Mouse (Mus musculus) forebrain, embryonic 13.5 days (tissue): ENCODE measurements around the gene Zbtb8os. TPM values are rescaled to one million over a fixed set of nuclear protein-coding genes. Genes with fewer than 3 reads are reported as not detected.
A peak's percentile ranks its signal among the peaks of the same experiment; 100 is the strongest.

Experiments used
- ATAC-seq: fragments of 200-750 bp; cut with Nextera tagmentation; 2 replicates; pipeline ENCODE4 v1.8.0; 2017
- H3K27ac ChIP-seq: fragments of 300-500 bp; sonication (generic); 2 replicates; pipeline ENCODE4 v1.5.1; 2015; ENCODE audit warnings: inconsistent platforms, mild to moderate bottlenecking, moderate library complexity
- H3K27me3 ChIP-seq: fragments of 300-500 bp; sonication (generic); 2 replicates; pipeline ENCODE4 v1.6.1; 2015; ENCODE audit warnings: mild to moderate bottlenecking, inconsistent platforms
- H3K36me3 ChIP-seq: fragments of 300-500 bp; sonication (generic); 2 replicates; pipeline ENCODE4 v1.6.1; 2015; ENCODE audit warnings: mild to moderate bottlenecking, inconsistent platforms; ENCODE audit not compliant: poor library complexity, severe bottlenecking
- H3K4me1 ChIP-seq: fragments of 300-500 bp; sonication (generic); 2 replicates; pipeline ENCODE4 v1.6.1; 2015; ENCODE audit warnings: inconsistent platforms
- H3K4me2 ChIP-seq: fragments of 300-500 bp; sonication (generic); 2 replicates; pipeline ENCODE4 v1.6.1; 2015; ENCODE audit warnings: inconsistent platforms, mild to moderate bottlenecking, moderate library complexity
- H3K4me3 ChIP-seq: fragments of 300-500 bp; sonication (generic); 2 replicates; pipeline ENCODE4 v1.5.1; 2015; ENCODE audit warnings: mild to moderate bottlenecking, inconsistent platforms
- H3K9ac ChIP-seq: fragments of 300-500 bp; sonication (generic); 2 replicates; pipeline ENCODE4 v1.6.1; 2015; ENCODE audit warnings: mild to moderate bottlenecking, inconsistent platforms
- H3K9me3 ChIP-seq: fragments of 300-500 bp; sonication (generic); replicated peaks from 2 replicates; pipeline ENCODE4 v1.6.1; 2016; ENCODE audit warnings: inconsistent platforms
- WGBS: fragments of 180-500 bp; shearing (Covaris S2); methylation state at CpG from one replicate; pipeline ENCODE4 v1.1.7; 2015; 5-methylcytosine and 5-hydroxymethylcytosine counted together
- polyA plus RNA-seq: library from polyadenylated mRNA; unstranded; fragments of >200 nt; fragmentation: Nextera tagmentation; extraction: Ambion mirVana; gene quantifications from 2 replicates; pipeline ENCODE4 v1.2.1, GENCODE M21; 2015

Gene Zbtb8os
- polyA plus RNA-seq, 1 experiment from 2014 or later, result 36.2 TPM

DNA sequence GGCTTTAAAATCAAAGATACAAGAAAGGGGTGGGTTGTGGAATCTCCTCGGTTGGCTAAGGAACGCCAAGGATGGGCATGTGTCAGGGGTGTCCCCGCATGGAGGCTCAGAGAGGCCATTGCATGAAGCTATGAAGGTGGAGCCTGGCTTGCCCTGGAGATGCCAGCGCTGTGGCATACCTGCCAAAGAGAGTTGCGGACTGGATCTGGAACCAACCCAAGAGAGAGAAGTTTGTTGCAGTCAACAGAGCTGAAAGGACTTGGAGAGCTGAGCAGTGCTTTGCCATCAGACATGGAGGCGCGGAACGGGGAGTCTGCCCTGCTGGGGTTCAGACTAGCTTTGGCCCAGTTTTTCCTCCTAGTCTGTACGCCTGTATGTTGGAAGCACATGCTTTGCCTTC, 28.0 kb downstream of the Zbtb8os start:
- H3K4me3 ChIP-seq, result no peak overlapping the region
- H3K27ac ChIP-seq, result no peak overlapping the region
- no peak overlapping the region for H3K4me2 ChIP-seq
- WGBS, result 95% methylated on average over 9 of the region's 9 CpGs
- no peaks in the 10 kb centered on the region for H3K9me3 ChIP-seq
- H3K36me3 ChIP-seq, result peaks cover 11% of the 10 kb centered on the region
- no peak for ATAC-seq
- no peak overlapping the region for H3K9ac ChIP-seq
- no peaks in the 10 kb centered on the region for H3K4me1 ChIP-seq
- no peaks in the 10 kb centered on the region for H3K27me3 ChIP-seq

DNA sequence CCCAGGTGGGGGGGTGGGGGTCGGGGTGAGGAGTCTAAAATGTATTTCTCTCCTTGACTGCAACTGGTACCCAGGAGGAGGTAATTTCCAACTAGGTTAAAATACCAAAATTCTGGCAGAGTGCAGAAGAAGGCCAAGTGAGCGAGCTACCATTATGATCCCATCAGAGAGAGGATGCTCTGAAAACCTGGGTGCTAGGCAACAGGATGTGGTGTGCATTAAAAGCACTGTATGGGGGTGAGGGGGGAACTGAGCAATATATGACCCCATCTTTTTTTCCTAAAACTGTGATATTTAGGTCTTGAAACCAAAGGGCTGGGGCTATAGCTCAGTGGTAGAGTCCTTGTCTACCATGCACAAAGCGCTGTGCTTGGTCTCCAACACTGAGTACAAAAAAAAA, 28.9 kb downstream of the Zbtb8os start:
- Histone ChIP-seq H3K9me3 (no peaks in the 10 kb centered on the region), H3K4me2 (no peak overlapping the region), H3K4me3 (no peak overlapping the region), H3K9ac (no peak overlapping the region), H3K27ac (no peak overlapping the region), H3K36me3 (peaks cover 11% of the 10 kb centered on the region), H3K4me1 (no peaks in the 10 kb centered on the region), H3K27me3 (no peaks in the 10 kb centered on the region)
- WGBS, result 81% methylated on average over 3 of the region's 3 CpGs
- no peak for ATAC-seq

DNA sequence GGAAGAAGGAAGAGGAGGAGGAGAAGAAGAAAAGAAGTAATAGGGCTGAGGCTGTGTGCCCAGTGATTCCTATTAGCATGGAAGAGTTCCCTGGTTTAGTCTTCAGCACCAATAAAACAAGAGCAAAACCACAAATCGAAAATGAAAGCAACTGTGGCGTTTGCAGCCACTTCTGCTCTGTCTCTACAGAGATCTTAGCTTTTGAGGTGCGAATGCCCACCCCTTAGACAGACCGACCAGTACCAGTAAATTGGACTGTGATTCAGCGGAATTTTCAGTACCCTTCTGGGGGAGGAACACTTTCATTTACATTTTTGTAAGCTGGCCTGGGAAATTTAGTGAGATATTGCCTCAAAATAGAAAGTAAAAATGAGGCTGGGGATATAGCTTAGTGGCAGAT, 29.7 kb downstream of the Zbtb8os start:
- WGBS, result 94% methylated on average over 5 of the region's 5 CpGs
- Histone ChIP-seq H3K9ac (no peak overlapping the region), H3K9me3 (no peaks in the 10 kb centered on the region), H3K4me3 (no peak overlapping the region), H3K27me3 (no peaks in the 10 kb centered on the region), H3K4me2 (no peak overlapping the region), H3K27ac (no peak overlapping the region), H3K36me3 (peaks cover 2% of the 10 kb centered on the region), H3K4me1 (no peaks in the 10 kb centered on the region)
- ATAC-seq, result no peak

DNA sequence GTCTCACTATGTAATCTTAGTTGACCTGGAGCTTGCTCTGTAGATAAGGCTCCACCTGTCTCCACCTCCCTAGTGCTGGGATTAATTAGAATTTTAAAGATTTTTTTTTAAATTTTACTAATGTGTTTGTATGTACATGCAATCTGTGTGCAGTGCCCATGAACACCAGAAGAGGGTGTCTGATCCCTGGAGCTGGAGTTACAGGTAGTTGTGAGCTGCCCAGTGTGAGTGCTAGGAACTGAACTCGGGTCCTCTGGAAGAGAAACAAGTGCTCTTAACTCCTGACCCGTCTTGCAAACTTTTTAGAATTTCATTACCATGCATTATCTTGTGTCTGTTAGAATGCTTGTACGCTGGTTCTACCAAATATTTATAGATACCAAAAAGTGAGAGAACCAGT, 35.9 kb downstream of the Zbtb8os start:
- Histone ChIP-seq H3K27ac (no peak overlapping the region), H3K9ac (no peak overlapping the region), H3K27me3 (peaks cover 12% of the 10 kb centered on the region), H3K36me3 (no peaks in the 10 kb centered on the region; the same call in none of the 2 replicates), H3K9me3 (no peaks in the 10 kb centered on the region), H3K4me1 (peaks cover 6% of the 10 kb centered on the region), H3K4me2 (no peak overlapping the region), H3K4me3 (no peak overlapping the region)
- no peak for ATAC-seq
- 90% methylated on average over 3 of the region's 3 CpGs for whole genome bisulfite sequencing

DNA sequence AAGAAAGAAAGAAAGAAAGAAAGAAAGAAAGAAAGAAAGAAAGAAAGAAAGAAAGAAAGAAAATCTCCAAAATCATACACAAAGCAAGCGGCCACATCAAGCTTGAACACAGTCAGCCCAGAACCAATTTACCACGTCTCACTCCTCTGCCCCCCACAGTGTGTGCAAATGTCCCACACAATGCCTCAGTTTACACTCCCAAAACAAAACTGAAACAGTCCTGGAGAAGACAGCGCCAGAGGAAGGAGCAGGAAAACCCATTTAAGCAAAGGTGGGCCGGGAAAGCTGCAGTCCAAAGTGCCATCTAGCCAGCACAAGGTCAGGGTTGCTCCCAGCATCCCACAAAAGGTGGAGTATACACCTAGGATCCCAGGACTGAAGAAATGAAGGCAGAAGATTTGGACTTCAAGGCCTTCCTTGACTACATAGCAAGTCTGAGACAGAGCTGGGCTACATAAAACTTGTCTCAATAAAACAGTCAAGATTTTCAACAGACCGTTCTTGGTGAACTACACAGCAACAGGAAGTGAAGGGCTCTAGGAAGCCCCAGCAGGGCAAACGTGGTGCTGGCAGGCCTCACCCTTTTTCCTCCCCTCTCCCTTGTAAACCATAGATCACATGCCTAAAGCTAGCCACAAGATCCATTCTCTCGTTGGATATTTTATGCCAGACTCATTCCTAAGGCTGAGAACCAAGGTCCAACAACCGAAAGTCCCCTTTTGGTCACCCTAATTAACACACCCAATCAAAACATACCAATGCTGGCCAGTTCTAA, 37.9 kb downstream of the Zbtb8os start:
- ATAC-seq, result no peak
- no peak overlapping the region for H3K4me3 ChIP-seq
- 51% methylated on average over 8 of the region's 8 CpGs for WGBS
- H3K27me3 ChIP-seq, result peaks cover 16% of the 10 kb centered on the region
- no peak overlapping the region for H3K4me2 ChIP-seq
- H3K9me3 ChIP-seq, result no peaks in the 10 kb centered on the region
- H3K9ac ChIP-seq, result no peak overlapping the region
- H3K27ac ChIP-seq, result no peak overlapping the region
- no peaks in the 10 kb centered on the region for H3K36me3 ChIP-seq
- peaks cover 11% of the 10 kb centered on the region for H3K4me1 ChIP-seq

DNA sequence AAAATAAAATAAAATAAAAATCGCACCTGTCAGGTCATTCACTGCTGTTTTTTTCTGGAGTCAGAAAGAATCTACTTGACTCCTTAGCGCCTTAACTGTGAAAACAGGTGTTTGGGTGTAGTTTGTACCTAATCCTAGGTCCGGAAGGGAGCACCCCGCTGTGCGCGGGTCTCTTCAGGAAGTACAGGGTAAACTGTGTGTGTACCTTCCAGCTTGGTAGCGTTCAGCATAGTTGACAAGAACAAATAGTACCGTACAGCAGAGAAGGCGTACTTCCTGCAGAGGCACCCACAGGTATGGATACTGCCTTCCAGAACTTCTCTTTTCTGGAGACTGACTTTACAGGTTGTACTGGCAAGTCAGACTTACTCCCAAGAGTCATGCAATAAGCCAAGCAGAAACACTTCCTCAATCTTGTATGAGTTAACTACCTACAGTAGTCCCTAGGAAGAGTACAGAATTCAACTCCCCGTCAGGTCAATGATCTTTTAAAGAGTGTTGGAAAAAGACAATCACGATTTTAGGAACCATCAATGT, 38.8 kb downstream of the Zbtb8os start:
- H3K27ac ChIP-seq, result no peak overlapping the region
- H3K27me3 ChIP-seq, result peaks cover 23% of the 10 kb centered on the region
- 38% methylated on average over 11 of the region's 11 CpGs for WGBS
- no peaks in the 10 kb centered on the region for H3K36me3 ChIP-seq
- no peaks in the 10 kb centered on the region for H3K9me3 ChIP-seq
- peaks cover 11% of the 10 kb centered on the region for H3K4me1 ChIP-seq
- H3K9ac ChIP-seq, result no peak overlapping the region
- no peak overlapping the region for H3K4me2 ChIP-seq
- no peak overlapping the region for H3K4me3 ChIP-seq
- no peak for ATAC-seq

DNA sequence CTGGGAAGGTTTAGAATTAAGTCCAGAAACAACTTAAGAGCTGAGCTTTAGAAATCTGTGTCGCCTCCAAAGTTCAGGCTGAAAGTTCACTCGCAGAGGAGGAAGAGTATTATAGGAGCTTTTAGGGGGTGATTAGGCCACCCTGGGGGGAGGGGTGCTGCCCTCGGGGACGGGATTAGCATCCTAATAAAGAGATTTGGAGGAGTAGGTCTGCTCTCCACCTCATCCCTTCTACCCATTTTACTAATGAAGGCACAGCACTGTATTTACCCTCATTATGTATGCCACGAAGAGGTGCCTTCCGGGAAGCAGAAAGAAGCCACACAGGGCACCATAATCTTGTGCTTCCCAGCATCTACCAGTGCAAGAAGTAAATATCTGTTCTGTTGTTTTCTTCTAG, 39.5 kb downstream of the Zbtb8os start:
- no peak overlapping the region for H3K4me2 ChIP-seq

DNA sequence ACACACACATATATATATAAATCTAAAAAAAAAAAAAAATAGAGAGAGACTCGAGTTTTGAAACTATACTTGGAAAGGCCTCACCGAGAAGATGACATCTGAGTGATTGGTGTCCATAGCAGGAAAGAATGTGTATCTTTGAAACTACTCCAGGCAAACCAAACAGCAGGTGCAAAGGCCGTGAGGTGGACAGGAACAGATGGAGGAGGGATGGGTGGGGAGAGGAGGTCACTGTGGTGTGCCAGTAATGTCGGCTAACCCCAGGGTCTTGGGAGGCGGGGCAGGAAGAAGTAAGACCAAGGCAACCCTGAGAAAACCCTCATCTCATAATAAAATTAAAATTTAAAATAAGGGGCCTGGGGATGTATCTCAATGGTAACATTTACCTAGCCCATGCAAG, 40.3 kb downstream of the Zbtb8os start:
- peaks cover 11% of the 10 kb centered on the region for H3K4me1 ChIP-seq
- no peaks in the 10 kb centered on the region for H3K36me3 ChIP-seq
- WGBS, result 76% methylated on average over 5 of the region's 5 CpGs
- no peak overlapping the region for H3K27ac ChIP-seq
- no peak overlapping the region for H3K4me2 ChIP-seq
- H3K4me3 ChIP-seq, result no peak overlapping the region
- H3K27me3 ChIP-seq, result peaks cover 30% of the 10 kb centered on the region
- no peak for ATAC-seq
- H3K9ac ChIP-seq, result no peak overlapping the region
- no peaks in the 10 kb centered on the region for H3K9me3 ChIP-seq

More for the DNA sequence above, 39.5 kb downstream of the Zbtb8os start:
- peaks cover 30% of the 10 kb centered on the region for H3K27me3 ChIP-seq
- H3K9ac ChIP-seq, result no peak overlapping the region
- H3K27ac ChIP-seq, result no peak overlapping the region
- 5% methylated on average over 6 of the region's 6 CpGs for WGBS
- no peaks in the 10 kb centered on the region for H3K9me3 ChIP-seq
- peaks cover 11% of the 10 kb centered on the region for H3K4me1 ChIP-seq
- ATAC-seq, result no peak
- H3K36me3 ChIP-seq, result no peaks in the 10 kb centered on the region
- no peak overlapping the region for H3K4me3 ChIP-seq

DNA sequence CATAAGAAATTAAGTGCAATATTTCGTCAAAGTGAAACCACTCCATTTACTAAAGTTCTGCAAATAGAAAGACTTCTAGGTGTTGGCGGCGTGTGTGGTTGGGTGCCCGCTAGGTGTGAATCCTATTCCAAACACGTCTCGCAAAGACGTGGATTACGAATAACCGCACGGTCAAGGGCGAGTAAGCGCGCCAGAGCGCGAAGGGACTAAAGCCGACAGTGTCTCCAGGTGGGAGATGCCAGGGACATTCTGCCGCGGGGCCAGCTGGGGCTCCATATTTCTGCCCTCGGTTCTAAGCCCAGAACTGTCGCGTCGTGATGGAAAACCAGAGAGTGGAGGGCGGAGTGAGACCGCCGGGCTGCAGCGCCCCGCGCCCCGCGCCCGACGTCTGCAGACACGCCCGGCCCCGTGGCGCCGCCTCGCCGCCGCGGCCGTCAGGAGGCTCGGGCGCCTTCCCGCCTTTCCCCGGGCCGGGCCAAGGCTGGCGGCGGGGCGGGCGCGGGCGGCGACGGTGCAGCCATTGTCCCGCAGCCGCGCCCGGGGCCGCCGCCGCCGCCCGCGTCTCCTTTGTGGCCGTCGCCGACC, 41.6 kb downstream of the Zbtb8os start:
- under 1% methylated on average over 38 of the region's 68 CpGs for WGBS
- H3K9ac ChIP-seq, result peak overlapping the region; percentile 90
- no peaks in the 10 kb centered on the region for H3K9me3 ChIP-seq
- H3K4me1 ChIP-seq, result peaks cover 11% of the 10 kb centered on the region
- peak overlapping the region; percentile 76 for H3K4me3 ChIP-seq
- peaks cover 30% of the 10 kb centered on the region for H3K27me3 ChIP-seq
- no peaks in the 10 kb centered on the region for H3K36me3 ChIP-seq
- H3K4me2 ChIP-seq, result peak overlapping the region; percentile 71
- peak overlapping the region; percentile 86 for H3K27ac ChIP-seq
- ATAC-seq, result peak; percentile 74

DNA sequence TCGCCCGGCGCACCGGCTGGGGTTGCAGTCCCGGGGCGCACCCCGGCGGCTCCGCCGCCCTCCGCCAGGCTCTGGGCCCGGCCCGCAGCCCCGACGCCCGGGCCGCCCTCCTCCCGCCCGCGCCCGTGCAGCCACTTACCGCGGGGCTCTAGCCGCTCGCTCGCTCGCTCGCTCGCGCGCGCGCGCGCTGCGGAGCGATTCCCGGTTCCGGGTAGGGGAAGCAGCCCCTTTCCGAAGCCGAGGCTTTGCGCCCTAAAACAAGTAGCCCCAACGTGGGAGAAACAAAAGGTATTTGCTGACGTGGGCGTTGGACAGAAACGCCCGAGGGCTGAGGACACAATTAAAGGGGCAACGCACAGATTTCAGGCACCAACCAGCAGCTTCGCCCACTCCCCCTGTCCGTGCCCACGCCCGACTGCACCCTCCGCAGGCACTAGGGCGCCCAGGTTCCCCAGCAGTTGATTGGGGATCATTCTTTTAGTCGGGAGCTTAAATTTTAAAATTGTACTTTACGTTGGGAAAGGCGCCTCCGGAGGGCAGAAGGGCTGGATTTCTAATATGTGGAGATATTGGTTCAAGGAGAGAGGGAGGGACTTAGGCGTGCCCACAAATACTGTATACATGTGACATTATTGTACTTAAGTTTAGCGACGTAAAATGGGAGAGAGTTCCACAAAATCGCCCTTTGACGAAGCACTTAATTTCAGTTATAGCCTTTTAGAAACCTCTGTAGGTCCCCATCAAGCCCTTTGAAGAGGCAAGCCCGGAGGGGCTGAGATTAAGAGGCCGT, 42.3 kb downstream of the Zbtb8os start, which contains the start of gene Zbtb8a:
TSS of gene Zbtb8a (minus strand) at position 516 of the 790 bp plus-strand sequence.
- peak; percentile 86 for ATAC-seq
- H3K4me3 ChIP-seq, result peak within 1 kb of the TSS; percentile 76
- H3K27me3 ChIP-seq, result peaks cover 30% of the 10 kb centered on the region
- H3K9ac ChIP-seq, result peak within 1 kb of the TSS; percentile 90
- no peaks in the 10 kb centered on the region for H3K9me3 ChIP-seq
- H3K27ac ChIP-seq, result peak within 1 kb of the TSS; percentile 86
- peak within 1 kb of the TSS; percentile 71 for H3K4me2 ChIP-seq
- H3K4me1 ChIP-seq, result peaks cover 11% of the 10 kb centered on the region
- WGBS, result 2% methylated on average over 40 of the region's 65 CpGs
- H3K36me3 ChIP-seq, result no peaks in the 10 kb centered on the region

DNA sequence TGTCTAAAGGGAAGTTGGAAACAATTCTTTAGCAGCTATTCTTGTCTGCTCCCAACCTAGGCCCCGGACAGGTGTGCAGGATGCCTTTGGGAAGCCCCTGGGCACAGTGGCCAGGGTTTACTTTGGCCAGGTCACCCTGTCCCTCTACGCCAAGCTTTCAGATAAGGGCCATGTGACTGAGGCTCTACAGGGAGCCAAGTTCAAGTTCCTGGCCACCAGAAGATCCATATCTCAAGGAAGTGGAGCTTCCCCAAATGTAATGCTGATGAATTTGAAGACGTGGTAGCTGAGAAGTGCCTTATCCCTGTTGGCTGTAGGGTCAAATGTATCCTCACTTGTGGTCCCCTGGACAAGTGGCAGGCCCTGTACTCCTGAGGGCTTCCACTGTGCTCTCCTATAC, 44.3 kb downstream of the Zbtb8os start:
- no peaks in the 10 kb centered on the region for H3K36me3 ChIP-seq
- 91% methylated on average over 3 of the region's 3 CpGs for WGBS
- H3K27ac ChIP-seq, result no peak overlapping the region
- H3K9ac ChIP-seq, result no peak overlapping the region
- no peaks in the 10 kb centered on the region for H3K9me3 ChIP-seq
- H3K4me3 ChIP-seq, result no peak overlapping the region
- ATAC-seq, result no peak
- H3K4me1 ChIP-seq, result peaks cover 9% of the 10 kb centered on the region
- H3K4me2 ChIP-seq, result no peak overlapping the region
- H3K27me3 ChIP-seq, result peaks cover 27% of the 10 kb centered on the region

DNA sequence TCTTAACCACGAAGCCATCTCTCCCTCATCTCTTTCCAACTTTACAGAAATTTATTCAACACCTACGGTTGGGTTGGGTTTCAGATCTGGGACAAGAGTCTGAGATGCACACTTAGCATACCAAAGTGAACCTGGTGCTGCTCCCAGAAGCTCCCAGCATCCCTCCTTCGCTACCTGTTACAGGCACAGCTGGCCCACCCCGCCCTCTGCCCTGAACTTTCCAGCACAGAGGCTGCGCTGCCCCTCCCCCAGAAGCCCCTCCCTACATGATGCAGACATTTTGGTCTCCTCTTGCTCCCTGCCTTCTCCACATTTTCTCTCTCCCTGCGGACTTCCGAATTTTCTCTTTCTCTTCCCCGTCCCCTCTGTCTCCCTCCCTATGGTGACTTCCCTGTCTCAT, 45.7 kb downstream of the Zbtb8os start:
- Histone ChIP-seq H3K4me2 (no peak overlapping the region), H3K27ac (no peak overlapping the region), H3K27me3 (peaks cover 21% of the 10 kb centered on the region), H3K36me3 (no peaks in the 10 kb centered on the region), H3K4me1 (peaks cover 5% of the 10 kb centered on the region; the same call in 1 of the 2 replicates), H3K4me3 (no peak overlapping the region), H3K9ac (no peak overlapping the region), H3K9me3 (no peaks in the 10 kb centered on the region)
- no peak for ATAC-seq
- 83% methylated on average over 8 of the region's 8 CpGs for WGBS
